Mouse (Mus musculus) thymus, adult 2 months (tissue): Measurements from ENCODE around the gene Etv6.

ENCODE experiments used
- CTCF ChIP-seq: fragments of 200-500 bp; IDR thresholded peaks from 2 replicates; pipeline ENCODE4 v1.5.1; 2012; ENCODE audit warnings: mild to moderate bottlenecking, control low read depth, low read length, moderate library complexity, borderline replicate concordance; ENCODE audit not compliant: control insufficient read depth, poor library complexity, insufficient read depth; ENCODE audit errors: extremely low read depth
- POLR2A ChIP-seq: fragments of 200-500 bp; IDR thresholded peaks from 2 replicates; pipeline ENCODE4 v1.6.1; 2012; ENCODE audit warnings: mild to moderate bottlenecking, low read length, control low read depth, moderate library complexity; ENCODE audit not compliant: control insufficient read depth, poor library complexity, insufficient read depth; ENCODE audit errors: extremely low read depth

- TF ChIP-seq CTCF (no peak), POLR2A (no peak)
Observed at GRCm38 (mm10) chr6:134148443-134148942, 113.0 kb downstream of the Etv6 start.
